Mouse (Mus musculus) kidney, adult 2 months (tissue): ENCODE results near the gene Wdr82. TPM values are rescaled to one million over a fixed set of nuclear protein-coding genes. Genes with fewer than 3 reads are reported as not detected.
A peak's percentile ranks its signal among the peaks of the same experiment; 100 is the strongest.

Experiments
- DNase-seq: peaks from one replicate; pipeline ENCODE4 v3.0.0; 2021
- H3K27ac ChIP-seq: fragments of 200-500 bp; 2 replicates; pipeline ENCODE4 v1.5.1; 2012; ENCODE audit warnings: low read depth, low read length, control low read depth, inconsistent platforms; ENCODE audit not compliant: insufficient read depth
- H3K27me3 ChIP-seq: fragments of 200-500 bp; replicated peaks from 2 replicates; pipeline ENCODE4 v1.6.1; 2012; ENCODE audit warnings: mild to moderate bottlenecking, moderate library complexity, low read length, inconsistent platforms; ENCODE audit not compliant: control insufficient read depth, insufficient read depth
- H3K36me3 ChIP-seq: fragments of 200-500 bp; 2 replicates; pipeline ENCODE4 v1.6.1; 2012; ENCODE audit warnings: mild to moderate bottlenecking, moderate library complexity, low read length, inconsistent platforms; ENCODE audit not compliant: control insufficient read depth, insufficient read depth
- H3K4me1 ChIP-seq: fragments of 200-500 bp; 2 replicates; pipeline ENCODE4 v1.6.1; 2011; ENCODE audit warnings: low read length; ENCODE audit not compliant: control insufficient read depth, insufficient read depth
- H3K4me3 ChIP-seq: fragments of 200-500 bp; 2 replicates; pipeline ENCODE4 v1.5.1; 2011; ENCODE audit warnings: mild to moderate bottlenecking, low read depth, low read length, control low read depth; ENCODE audit not compliant: insufficient read depth
- CTCF ChIP-seq: fragments of 200-500 bp; conservative IDR thresholded peaks from 2 replicates; pipeline ENCODE4 v1.5.1; 2011; ENCODE audit warnings: low read depth, mild to moderate bottlenecking, control low read depth, low read length, moderate library complexity, mixed read lengths; ENCODE audit not compliant: insufficient read depth, insufficient read length
- POLR2A ChIP-seq: fragments of 200-500 bp; IDR thresholded peaks from one replicate; pipeline ENCODE4 v1.6.1; 2011; ENCODE audit warnings: low read depth, low read length, control low read depth
- WGBS: fragments of 180-500 bp; shearing (Covaris S2); methylation state at CpG from one replicate; pipeline ENCODE4 v1.1.7; 2018; 5-methylcytosine and 5-hydroxymethylcytosine counted together
- polyA plus RNA-seq: library from polyadenylated mRNA; depleted of rRNA; stranded (reverse); fragments of >200 nt; gene quantifications from 2 replicates; pipeline ENCODE4 v1.2.3, GENCODE M21; 2012

Wdr82 gene
- polyA plus RNA-seq, 1 experiment, result 38.9 TPM

DNA sequence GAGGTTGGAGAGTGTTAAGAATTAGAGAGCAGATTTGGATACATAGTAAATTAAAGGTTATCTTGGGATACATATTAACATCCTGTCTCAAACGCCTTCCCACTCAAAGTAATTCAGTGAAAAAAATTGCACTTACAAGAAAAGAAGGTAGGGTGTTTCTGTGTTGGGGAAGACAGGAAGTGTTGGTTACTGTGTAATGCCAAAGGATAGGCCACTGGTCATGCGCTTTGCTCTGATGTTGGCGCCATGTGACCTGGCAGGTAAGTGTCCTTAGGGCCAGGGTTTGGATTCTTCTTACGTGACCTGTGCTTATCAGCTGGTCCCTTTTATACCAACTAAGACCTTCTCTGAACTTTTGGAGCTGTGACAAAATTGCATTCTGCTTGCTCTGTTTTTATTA is 11.4 kb downstream of the Wdr82 start:
- Histone ChIP-seq H3K27ac (no peak overlapping the region; the same call in 1 of the 2 replicates), H3K27me3 (no peaks in the 10 kb centered on the region), H3K4me3 (no peak overlapping the region), H3K4me1 (peaks cover 19% of the 10 kb centered on the region; the same call in 1 of the 2 replicates), H3K36me3 (peaks cover 29% of the 10 kb centered on the region)
- DNase-seq, result peak; percentile 58
- WGBS, result 51% methylated on average over 4 of the region's 4 CpGs
- TF ChIP-seq CTCF, result no peak
- TF ChIP-seq POLR2A, result no peak

- peaks cover 31% of the 10 kb centered on the region for H3K36me3 ChIP-seq
- H3K4me3 ChIP-seq, result no peak overlapping the region
- H3K4me1 ChIP-seq, result peaks cover 19% of the 10 kb centered on the region; the same call in 1 of the 2 replicates
- H3K27ac ChIP-seq, result peak overlapping the region; percentile 63; the same call in 1 of the 2 replicates
- WGBS, result 55% methylated on average over 5 of the region's 5 CpGs
- TF ChIP-seq CTCF (no peak), POLR2A (no peak)
- peak; percentile 78 for DNase-seq
- H3K27me3 ChIP-seq, result no peaks in the 10 kb centered on the region
Measured at GRCm38 (mm10) chr9:106183996-106184395, 13.3 kb downstream of the Wdr82 start.

DNA sequence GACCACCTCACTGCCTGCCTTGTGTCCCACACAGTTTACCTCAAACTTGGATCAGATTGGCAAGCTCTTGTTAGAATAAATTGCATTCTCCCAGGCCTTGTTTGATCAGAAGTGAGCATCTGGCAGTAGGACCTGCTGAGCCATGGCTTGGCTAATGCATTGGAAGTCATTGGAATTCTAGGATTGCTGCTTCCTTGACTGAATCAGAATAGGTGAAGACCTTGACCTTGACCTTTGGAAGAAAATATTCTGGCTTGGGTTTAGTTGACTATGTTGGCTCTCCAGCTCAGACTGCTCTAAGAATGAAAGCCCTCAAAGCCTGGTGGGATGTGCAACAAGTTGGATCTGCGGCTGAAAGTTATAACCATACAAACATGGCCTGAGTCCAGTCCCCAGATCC is 20.6 kb downstream of the Wdr82 start:
- Histone ChIP-seq H3K27ac (no peak overlapping the region), H3K4me3 (no peak overlapping the region), H3K36me3 (peaks cover 14% of the 10 kb centered on the region), H3K27me3 (no peaks in the 10 kb centered on the region), H3K4me1 (no peaks in the 10 kb centered on the region)
- peak; percentile 21 for DNase-seq
- WGBS, result 92% methylated on average over 1 of the region's 1 CpGs
- TF ChIP-seq CTCF, result no peak
- no peak for TF ChIP-seq POLR2A

GRCm38 (mm10) chr9:106192024-106192423 is 21.3 kb downstream of the Wdr82 start:
- peaks cover 11% of the 10 kb centered on the region for H3K36me3 ChIP-seq
- DNase-seq, result no peak
- no peaks in the 10 kb centered on the region for H3K27me3 ChIP-seq
- H3K4me1 ChIP-seq, result no peaks in the 10 kb centered on the region
- WGBS, result 87% methylated on average over 8 of the region's 8 CpGs
- H3K4me3 ChIP-seq, result no peak overlapping the region
- no peak for TF ChIP-seq POLR2A
- no peak for TF ChIP-seq CTCF
- no peak overlapping the region for H3K27ac ChIP-seq

DNA sequence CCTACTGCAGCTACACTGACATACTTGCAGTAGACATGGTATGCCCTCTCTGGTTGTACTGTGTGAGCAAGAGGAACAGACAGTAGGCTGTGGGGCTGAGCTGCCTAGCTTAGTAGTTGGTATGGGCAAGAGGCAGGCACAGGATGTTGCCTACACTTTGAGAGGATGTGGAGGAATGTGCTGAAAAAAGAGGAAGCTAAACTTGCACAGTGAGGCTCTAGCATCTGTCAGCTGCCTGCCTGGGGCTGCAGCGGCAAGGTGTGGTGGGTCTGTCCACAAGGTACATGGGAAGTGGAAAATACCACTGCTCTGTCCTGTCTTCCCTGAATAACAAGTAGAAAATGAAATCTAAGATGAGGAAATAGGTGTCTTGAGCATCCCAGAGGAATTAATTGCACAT is 22.3 kb downstream of the Wdr82 start:
- Histone ChIP-seq H3K27me3 (no peaks in the 10 kb centered on the region), H3K27ac (no peak overlapping the region), H3K36me3 (peaks cover 8% of the 10 kb centered on the region), H3K4me3 (no peak overlapping the region), H3K4me1 (no peaks in the 10 kb centered on the region)
- TF ChIP-seq POLR2A (no peak), CTCF (no peak)
- WGBS, result 72% methylated on average over 1 of the region's 1 CpGs
- no peak for DNase-seq

DNA sequence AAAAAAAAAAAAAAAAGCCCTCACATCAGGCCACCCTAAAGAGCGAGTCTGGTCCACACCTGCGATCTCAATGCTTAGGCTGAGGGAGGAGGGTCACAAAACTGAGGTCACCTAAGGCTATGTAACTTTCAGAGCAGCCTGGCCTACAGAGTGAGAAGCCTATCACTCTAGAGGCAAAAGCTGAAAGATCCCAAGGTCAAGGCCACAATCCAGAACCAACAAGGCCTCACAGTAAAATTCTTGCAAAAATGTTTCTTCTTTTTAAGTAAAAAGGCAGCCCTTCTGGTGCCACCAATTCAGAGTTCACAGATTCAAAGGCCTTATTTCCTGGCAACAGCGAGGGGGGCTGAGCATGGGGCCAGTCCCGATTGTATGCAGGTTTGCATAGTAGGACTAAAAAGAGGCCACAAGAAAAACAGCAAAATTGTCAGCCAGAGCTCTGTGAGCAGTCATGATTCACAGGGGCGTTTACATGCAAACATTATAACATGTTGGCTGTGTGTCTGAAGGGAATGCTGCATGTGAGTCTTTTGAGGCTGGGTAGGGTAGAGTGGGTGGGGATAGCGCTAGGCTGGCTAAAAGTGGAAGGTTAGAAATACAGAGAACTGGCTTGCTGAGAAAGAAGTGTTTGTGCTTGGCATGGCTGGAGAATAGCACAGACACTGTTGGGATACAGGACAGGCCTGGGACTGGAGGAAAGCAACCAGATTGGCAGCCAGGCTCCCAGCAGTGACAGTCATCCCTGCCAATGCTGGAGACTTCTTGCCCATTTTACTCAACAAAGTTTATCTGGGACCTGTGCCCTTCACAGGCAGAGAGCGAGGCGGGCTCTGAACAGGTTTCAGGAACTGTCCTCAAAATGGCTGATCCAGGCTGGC is 23.4 kb downstream of the Wdr82 start:
- no peak for DNase-seq

DNA sequence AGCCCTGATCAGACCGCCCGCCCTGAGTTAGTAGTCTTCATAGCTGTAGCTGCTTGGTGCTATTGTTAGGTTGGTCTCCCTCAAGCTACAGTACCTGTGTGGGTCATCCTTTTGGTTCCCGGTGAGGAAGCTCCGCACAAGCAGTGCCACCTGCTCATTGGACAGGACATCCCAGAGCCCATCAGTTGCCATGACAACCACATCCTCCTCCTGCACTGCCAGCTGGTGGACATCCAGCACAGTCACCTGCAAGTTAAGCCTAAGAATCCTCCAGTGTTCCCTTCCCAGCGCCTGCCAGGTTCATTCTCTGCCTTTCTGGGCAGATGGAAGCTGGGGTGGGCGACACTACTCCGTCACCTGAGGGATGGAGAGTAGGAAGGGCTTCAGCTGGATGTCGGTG is 25.0 kb downstream of the Wdr82 start:
- H3K36me3 ChIP-seq, result peaks cover 2% of the 10 kb centered on the region; the same call in 1 of the 2 replicates
- H3K27ac ChIP-seq, result no peak overlapping the region
- TF ChIP-seq POLR2A, result no peak
- TF ChIP-seq CTCF, result no peak
- no peak overlapping the region for H3K4me3 ChIP-seq
- no peaks in the 10 kb centered on the region for H3K4me1 ChIP-seq
- peak; percentile 25 for DNase-seq
- WGBS, result 85% methylated on average over 8 of the region's 8 CpGs
- no peaks in the 10 kb centered on the region for H3K27me3 ChIP-seq

More for the DNA sequence above, 23.4 kb downstream of the Wdr82 start:
- Histone ChIP-seq H3K4me1 (no peaks in the 10 kb centered on the region), H3K36me3 (peaks cover 6% of the 10 kb centered on the region), H3K27me3 (no peaks in the 10 kb centered on the region), H3K27ac (no peak overlapping the region), H3K4me3 (no peak overlapping the region)
- 90% methylated on average over 8 of the region's 8 CpGs for WGBS
- TF ChIP-seq CTCF (no peak), POLR2A (no peak)
